Mouse (Mus musculus): ENCODE data around the gene Arhgef2. TPM values are rescaled to one million over a fixed set of nuclear protein-coding genes. Genes with fewer than 3 reads are reported as not detected.

Arhgef2 gene
- total and polyA plus RNA-seq, 2 experiments from 2014 or later: 57.1 to 93.4 TPM

DNA sequence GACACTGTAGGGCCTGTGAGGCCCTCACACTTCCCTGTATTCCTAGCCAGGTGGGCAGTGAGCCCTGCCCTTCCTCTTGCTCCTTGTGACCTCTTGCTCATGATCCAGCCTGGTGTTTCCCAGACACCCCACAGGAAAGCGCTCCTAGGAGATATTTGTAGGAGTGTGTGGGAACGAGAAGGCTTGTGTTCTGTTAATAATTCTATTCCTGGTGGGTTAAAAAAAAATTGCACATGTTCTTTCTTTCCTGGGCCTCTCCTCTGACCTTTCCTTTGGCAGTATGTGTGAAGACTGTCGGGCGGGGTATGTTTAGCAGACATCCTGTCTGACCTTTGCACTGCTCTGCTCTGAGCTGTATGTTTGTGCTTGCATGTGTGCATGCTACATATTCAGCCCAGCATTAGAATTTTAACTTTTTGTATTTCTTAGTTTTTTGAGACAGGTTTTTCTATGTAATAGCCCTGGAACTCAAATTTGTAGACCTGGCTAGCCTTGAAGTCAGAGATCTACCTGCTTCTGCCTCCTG is 39.2 kb upstream of the Arhgef2 start:
- no peak for TF ChIP-seq CTCF (IDR thresholded peaks at IDR 0.05; ENCODE audit: low read depth)

GRCm38 (mm10) chr3:88567892-88568291 is 37.9 kb upstream of the Arhgef2 start:
- Histone ChIP-seq H3K36me3 (ENCODE audit: insufficient read depth, low read length) (peaks cover 64% of the 10 kb centered on the region), H3K4me2 (ENCODE audit: low read depth, low read length) (no peak overlapping the region), H3K9me3 (ENCODE audit: low read length) (no peaks in the 10 kb centered on the region), H3K4me1 (ENCODE audit: insufficient read depth, low read length) (no peaks in the 10 kb centered on the region), H3K4me3 (ENCODE audit: low read length) (no peak overlapping the region), H3K9ac (replicated peaks; ENCODE audit: low read length) (no peak overlapping the region), H3K27ac (no peak overlapping the region), H3K27me3 (ENCODE audit: insufficient read depth, low read length) (no peaks in the 10 kb centered on the region)
- no peak for TF ChIP-seq CTCF (IDR thresholded peaks at IDR 0.05; ENCODE audit: low read depth)
- 82% methylated on average over 6 of the region's 6 CpGs for WGBS
- DNase-seq (ENCODE audit: low spot score): no peak
- no peak for ATAC-seq

More for the DNA sequence above, 39.2 kb upstream of the Arhgef2 start:
- no peak overlapping the region for H3K9ac ChIP-seq (replicated peaks; ENCODE audit: low read length)
- H3K4me2 ChIP-seq (ENCODE audit: low read depth, low read length): no peak overlapping the region
- H3K36me3 ChIP-seq (ENCODE audit: insufficient read depth, low read length): peaks cover 68% of the 10 kb centered on the region
- H3K27me3 ChIP-seq (ENCODE audit: insufficient read depth, low read length): no peaks in the 10 kb centered on the region
- H3K4me1 ChIP-seq (ENCODE audit: insufficient read depth, low read length): no peaks in the 10 kb centered on the region
- ATAC-seq (no peak), DNase-seq (ENCODE audit: low spot score) (no peak)
- no peaks in the 10 kb centered on the region for H3K9me3 ChIP-seq (ENCODE audit: low read length)
- H3K27ac ChIP-seq: no peak overlapping the region
- 91% methylated on average over 4 of the region's 4 CpGs for WGBS
- H3K4me3 ChIP-seq (ENCODE audit: low read length): no peak overlapping the region

GRCm38 (mm10) chr3:88568615-88569014 is 37.2 kb upstream of the Arhgef2 start:
- no peaks in the 10 kb centered on the region for H3K4me1 ChIP-seq (ENCODE audit: insufficient read depth, low read length)
- no peak overlapping the region for H3K9ac ChIP-seq (replicated peaks; ENCODE audit: low read length)
- peaks cover 61% of the 10 kb centered on the region for H3K36me3 ChIP-seq (ENCODE audit: insufficient read depth, low read length)
- DNase-seq (ENCODE audit: low spot score): no peak
- WGBS: 93% methylated on average over 2 of the region's 2 CpGs
- no peaks in the 10 kb centered on the region for H3K27me3 ChIP-seq (ENCODE audit: insufficient read depth, low read length)
- H3K27ac ChIP-seq: no peak overlapping the region
- H3K9me3 ChIP-seq (ENCODE audit: low read length): no peaks in the 10 kb centered on the region
- H3K4me3 ChIP-seq (ENCODE audit: low read length): no peak overlapping the region
- H3K4me2 ChIP-seq (ENCODE audit: low read depth, low read length): no peak overlapping the region
- no peak for TF ChIP-seq CTCF (IDR thresholded peaks at IDR 0.05; ENCODE audit: low read depth)
- no peak for ATAC-seq

- no peak overlapping the region for H3K4me3 ChIP-seq (ENCODE audit: low read length)
- no peak for DNase-seq (ENCODE audit: low spot score)
- H3K27me3 ChIP-seq (ENCODE audit: insufficient read depth, low read length): no peaks in the 10 kb centered on the region
- no peak overlapping the region for H3K9ac ChIP-seq (replicated peaks; ENCODE audit: low read length)
- H3K36me3 ChIP-seq (ENCODE audit: insufficient read depth, low read length): peaks cover 56% of the 10 kb centered on the region
- no peak for TF ChIP-seq CTCF (IDR thresholded peaks at IDR 0.05; ENCODE audit: low read depth)
- H3K4me1 ChIP-seq (ENCODE audit: insufficient read depth, low read length): no peaks in the 10 kb centered on the region
- H3K9me3 ChIP-seq (ENCODE audit: low read length): no peaks in the 10 kb centered on the region
- H3K4me2 ChIP-seq (ENCODE audit: low read depth, low read length): no peak overlapping the region
- H3K27ac ChIP-seq: no peak overlapping the region
- ATAC-seq: no peak
- WGBS: 93% methylated on average over 2 of the region's 2 CpGs
Observed at GRCm38 (mm10) chr3:88569093-88569492, 36.7 kb upstream of the Arhgef2 start.

DNA sequence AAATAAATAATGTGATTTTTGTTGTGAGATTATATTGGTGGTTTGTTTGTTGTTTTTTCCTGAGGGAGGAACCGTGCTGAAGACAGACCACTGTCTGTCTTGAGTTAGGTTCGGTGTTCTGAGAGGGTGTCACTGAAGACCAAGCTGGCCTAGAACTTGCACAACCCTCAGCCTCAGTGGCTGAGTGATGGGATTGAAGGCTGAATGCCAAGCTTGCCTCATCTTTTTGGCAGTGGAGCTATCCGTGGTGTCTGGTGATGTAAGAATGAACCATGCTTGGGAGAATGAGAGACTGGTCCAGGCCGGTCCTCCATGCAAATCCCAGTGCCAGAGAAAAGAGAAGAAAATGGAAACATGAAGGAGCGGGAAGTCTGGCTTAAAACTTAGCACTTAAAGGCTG is 36.1 kb upstream of the Arhgef2 start:
- H3K9me3 ChIP-seq (ENCODE audit: low read length): no peaks in the 10 kb centered on the region
- H3K27me3 ChIP-seq (ENCODE audit: insufficient read depth, low read length): no peaks in the 10 kb centered on the region
- H3K4me3 ChIP-seq (ENCODE audit: low read length): no peak overlapping the region
- TF ChIP-seq CTCF (IDR thresholded peaks at IDR 0.05; ENCODE audit: low read depth): no peak
- ATAC-seq (no peak), DNase-seq (ENCODE audit: low spot score) (no peak)
- no peaks in the 10 kb centered on the region for H3K4me1 ChIP-seq (ENCODE audit: insufficient read depth, low read length)
- H3K36me3 ChIP-seq (ENCODE audit: insufficient read depth, low read length): peaks cover 50% of the 10 kb centered on the region
- no peak overlapping the region for H3K9ac ChIP-seq (replicated peaks; ENCODE audit: low read length)
- H3K27ac ChIP-seq: no peak overlapping the region
- no peak overlapping the region for H3K4me2 ChIP-seq (ENCODE audit: low read depth, low read length)
- WGBS: 91% methylated on average over 5 of the region's 5 CpGs

DNA sequence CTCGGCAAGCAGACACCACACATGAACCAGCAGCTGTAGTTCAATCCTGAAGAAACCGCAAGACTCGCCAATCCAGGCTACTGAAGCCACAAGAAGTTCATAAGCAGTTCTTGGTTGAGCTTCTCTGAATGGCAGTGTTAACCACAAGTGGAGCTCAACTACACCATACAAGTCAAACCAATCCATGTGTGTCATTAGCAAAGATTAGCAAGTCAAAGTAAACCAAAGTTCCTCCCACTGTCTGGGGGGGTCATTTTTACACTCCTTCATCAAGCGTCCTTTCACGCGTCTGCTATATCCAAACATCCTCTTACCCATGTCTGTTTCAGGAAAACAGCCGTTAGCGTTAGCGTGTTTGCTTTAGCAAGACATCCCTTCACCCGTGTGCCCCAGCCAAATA is 35.4 kb upstream of the Arhgef2 start:
- Histone ChIP-seq H3K9me3 (ENCODE audit: low read length) (no peaks in the 10 kb centered on the region), H3K4me1 (ENCODE audit: insufficient read depth, low read length) (no peaks in the 10 kb centered on the region), H3K4me3 (ENCODE audit: low read length) (no peak overlapping the region), H3K36me3 (ENCODE audit: insufficient read depth, low read length) (peaks cover 44% of the 10 kb centered on the region), H3K4me2 (ENCODE audit: low read depth, low read length) (no peak overlapping the region), H3K27ac (no peak overlapping the region), H3K27me3 (ENCODE audit: insufficient read depth, low read length) (no peaks in the 10 kb centered on the region), H3K9ac (replicated peaks; ENCODE audit: low read length) (no peak overlapping the region)
- WGBS: 95% methylated on average over 10 of the region's 10 CpGs
- DNase-seq (ENCODE audit: low spot score) (no peak), ATAC-seq (no peak)
- TF ChIP-seq CTCF (IDR thresholded peaks at IDR 0.05; ENCODE audit: low read depth): no peak

DNA sequence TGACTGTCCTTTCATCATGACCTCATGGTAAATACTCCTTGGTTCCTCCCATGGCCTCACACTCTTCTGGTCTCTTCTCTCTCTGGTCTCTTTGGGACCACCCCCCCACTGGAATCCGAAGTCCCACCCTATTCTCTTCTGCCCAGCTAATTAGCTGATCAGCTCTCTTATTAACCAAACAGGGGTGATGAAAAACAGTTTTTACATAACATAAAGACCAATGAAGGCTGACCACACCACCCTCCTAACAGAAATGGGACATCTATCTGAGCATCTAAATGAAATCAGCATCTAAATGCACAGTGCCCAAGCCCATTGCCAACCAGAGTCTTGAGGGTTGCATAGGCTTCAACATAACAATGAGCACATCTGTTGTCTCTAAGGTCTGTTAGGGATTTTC is 33.9 kb upstream of the Arhgef2 start:
- H3K4me3 ChIP-seq (ENCODE audit: low read length): no peak overlapping the region
- H3K9me3 ChIP-seq (ENCODE audit: low read length): no peaks in the 10 kb centered on the region
- no peak for DNase-seq (ENCODE audit: low spot score)
- H3K36me3 ChIP-seq (ENCODE audit: insufficient read depth, low read length): peaks cover 30% of the 10 kb centered on the region
- H3K4me1 ChIP-seq (ENCODE audit: insufficient read depth, low read length): no peaks in the 10 kb centered on the region
- no peak overlapping the region for H3K4me2 ChIP-seq (ENCODE audit: low read depth, low read length)
- no peak for TF ChIP-seq CTCF (IDR thresholded peaks at IDR 0.05; ENCODE audit: low read depth)
- no peak overlapping the region for H3K9ac ChIP-seq (replicated peaks; ENCODE audit: low read length)
- H3K27ac ChIP-seq: no peak overlapping the region
- H3K27me3 ChIP-seq (ENCODE audit: insufficient read depth, low read length): no peaks in the 10 kb centered on the region
- no peak for ATAC-seq
- 74% methylated on average over 1 of the region's 1 CpGs for WGBS
